Mouse (Mus musculus) midbrain, embryonic 12.5 days (tissue): ENCODE data around the gene Shisal2b. TPM values are rescaled to one million over a fixed set of nuclear protein-coding genes. Genes with fewer than 3 reads are reported as not detected.
"Not testable (repeated sequence)": the region's sequence is repeated elsewhere in the genome, so short reads cannot be mapped to it uniquely, and the experiment has no call there.

Experiments
- ATAC-seq: fragments of 200-750 bp; cut with Nextera tagmentation; 2 replicates; pipeline ENCODE4 v1.8.0; 2017; ENCODE audit warnings: low read depth, moderate TSS enrichment, moderate library complexity; ENCODE audit not compliant: low FRiP score
- H3K27ac ChIP-seq: fragments of 300-500 bp; sonication (generic); replicated peaks from 2 replicates; pipeline ENCODE4 v1.5.1; 2016; ENCODE audit warnings: mild to moderate bottlenecking
- H3K27me3 ChIP-seq: fragments of 300-500 bp; sonication (generic); 2 replicates; pipeline ENCODE4 v1.6.1; 2016; ENCODE audit warnings: mild to moderate bottlenecking
- H3K36me3 ChIP-seq: fragments of 300-500 bp; sonication (generic); 2 replicates; pipeline ENCODE4 v1.6.1; 2016
- H3K4me1 ChIP-seq: fragments of 300-500 bp; sonication (generic); 2 replicates; pipeline ENCODE4 v1.6.1; 2016
- H3K4me2 ChIP-seq: fragments of 300-500 bp; sonication (generic); replicated peaks from 2 replicates; pipeline ENCODE4 v1.6.1; 2016; ENCODE audit warnings: mild to moderate bottlenecking, moderate library complexity
- H3K4me3 ChIP-seq: fragments of 300-500 bp; sonication (generic); 2 replicates; pipeline ENCODE4 v1.5.1; 2016; ENCODE audit warnings: mild to moderate bottlenecking
- H3K9ac ChIP-seq: fragments of 300-500 bp; sonication (generic); replicated peaks from 2 replicates; pipeline ENCODE4 v1.6.1; 2016; ENCODE audit warnings: mild to moderate bottlenecking, moderate library complexity
- H3K9me3 ChIP-seq: fragments of 300-500 bp; sonication (generic); 2 replicates; pipeline ENCODE4 v1.6.1; 2016; ENCODE audit warnings: mild to moderate bottlenecking
- WGBS: fragments of 180-500 bp; shearing (Covaris S2); methylation state at CpG from one replicate; pipeline ENCODE4 v1.1.7; 2016; 5-methylcytosine and 5-hydroxymethylcytosine counted together
- polyA plus RNA-seq: library from polyadenylated mRNA; unstranded; fragments of >200 nt; fragmentation: Nextera tagmentation; extraction: Ambion mirVana; gene quantifications from 2 replicates; pipeline ENCODE4 v1.2.1, GENCODE M21; 2016

Gene Shisal2b
- polyA plus RNA-seq, result 0.50 and 0.65 TPM in 2 replicates

DNA sequence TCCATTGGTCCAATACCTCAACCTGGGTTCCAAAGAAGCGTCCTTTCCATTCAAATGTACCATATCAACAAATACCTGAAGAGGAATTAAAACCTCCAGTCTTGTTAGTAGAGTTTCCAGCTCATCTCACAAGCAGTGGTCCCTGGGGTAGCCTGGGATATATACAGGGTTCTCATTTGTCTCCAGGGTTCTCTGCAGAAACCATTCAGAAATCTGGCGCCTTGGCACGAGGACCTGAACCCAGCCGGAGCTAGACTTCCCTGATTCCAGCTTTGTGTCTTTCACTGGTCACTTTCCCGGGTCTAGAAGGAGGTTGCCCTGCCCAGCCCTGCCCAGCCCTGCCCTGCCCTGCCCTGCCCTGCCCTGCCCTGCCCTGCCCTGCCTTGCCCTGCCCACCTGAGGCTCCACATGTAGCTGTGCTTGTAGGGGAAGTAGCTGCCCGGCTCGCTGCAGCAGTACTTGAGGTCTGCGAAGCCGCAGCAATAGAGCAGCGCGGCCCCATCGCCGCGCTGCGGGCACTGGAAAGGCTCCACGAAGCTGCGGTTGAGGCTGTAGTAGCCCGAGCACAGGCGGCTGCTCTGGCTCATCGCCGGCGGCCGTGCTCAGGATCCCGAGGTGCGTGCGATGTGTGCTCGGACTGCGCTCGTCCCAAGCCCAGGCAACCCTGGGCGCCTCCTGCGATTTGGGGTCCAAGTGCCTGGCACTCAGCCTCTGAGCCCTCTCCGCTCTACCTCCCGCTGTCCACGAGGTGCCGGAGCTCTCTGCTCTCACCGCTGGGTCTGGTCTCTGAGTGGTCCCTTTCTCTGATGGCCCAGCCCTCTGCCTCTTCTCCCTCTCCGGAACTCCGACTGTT is at the start of gene Shisal2b:
Gene Shisal2b, minus strand, starts transcription at position 767 of the 853 bp plus-strand sequence.
- Histone ChIP-seq H3K4me3 (peak within 1 kb of the TSS; percentile 51), H3K4me1 (peaks cover 4% of the 10 kb centered on the region; the same call in 1 of the 2 replicates), H3K4me2 (peak within 1 kb of the TSS; percentile 93), H3K27ac (no peak within 1 kb of the TSS), H3K9me3 (no peaks in the 10 kb centered on the region), H3K36me3 (no peaks in the 10 kb centered on the region), H3K9ac (peak within 1 kb of the TSS; percentile 64), H3K27me3 (peaks cover 29% of the 10 kb centered on the region)
- peak; percentile 92 for ATAC-seq
- WGBS, result 5% methylated on average over 38 of the region's 38 CpGs

DNA sequence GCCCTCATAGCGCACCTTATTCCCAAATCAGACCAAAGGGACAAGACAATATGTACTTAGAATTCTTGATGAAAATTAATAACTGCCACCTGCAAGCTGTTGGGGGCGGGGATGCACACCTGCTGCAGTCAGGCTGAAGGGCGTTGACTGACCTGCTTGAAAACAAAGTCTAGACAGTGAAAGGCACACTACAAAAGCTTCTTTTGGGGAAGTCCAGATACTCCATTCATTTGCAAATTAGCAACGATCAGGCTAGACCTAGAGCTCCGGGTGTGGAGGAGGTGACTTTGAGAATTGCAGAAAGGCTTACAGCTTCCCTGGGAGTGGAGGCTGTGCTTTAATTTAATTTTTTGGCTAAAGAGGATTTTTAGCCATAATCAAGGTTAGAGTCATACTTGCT is 47.9 kb upstream of the Shisal2b start:
- H3K9me3 ChIP-seq, ATAC-seq, H3K27ac ChIP-seq, H3K36me3 ChIP-seq, H3K27me3 ChIP-seq, H3K4me3 ChIP-seq, H3K9ac ChIP-seq, H3K4me2 ChIP-seq, H3K4me1 ChIP-seq: not testable (repeated sequence)
- WGBS, result 50% methylated on average over 5 of the region's 5 CpGs

DNA sequence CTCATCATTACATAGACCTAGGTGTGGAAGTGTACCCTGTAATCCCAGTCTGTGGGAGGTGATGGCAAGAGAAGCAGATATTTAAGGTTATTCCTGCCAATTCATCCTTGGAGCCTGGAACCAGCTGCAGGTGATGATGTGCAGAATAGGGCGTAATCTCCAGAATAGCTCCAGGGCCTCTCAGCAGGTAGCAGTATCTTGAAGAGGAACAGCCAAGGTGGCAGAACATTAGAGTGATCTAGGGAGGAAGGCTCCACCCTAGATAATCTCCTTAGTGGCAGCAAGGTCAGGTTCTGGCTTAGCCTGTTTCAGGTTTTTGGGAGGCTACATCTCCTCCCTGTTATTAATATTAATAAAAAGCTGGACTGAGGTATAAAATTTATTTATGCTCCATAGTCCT is 47.3 kb upstream of the Shisal2b start:
- H3K4me3 ChIP-seq, ATAC-seq, H3K9ac ChIP-seq, H3K27me3 ChIP-seq, H3K4me2 ChIP-seq, H3K9me3 ChIP-seq, H3K36me3 ChIP-seq, H3K27ac ChIP-seq, H3K4me1 ChIP-seq: not testable (repeated sequence)
- WGBS, result 97% methylated on average over 1 of the region's 1 CpGs

DNA sequence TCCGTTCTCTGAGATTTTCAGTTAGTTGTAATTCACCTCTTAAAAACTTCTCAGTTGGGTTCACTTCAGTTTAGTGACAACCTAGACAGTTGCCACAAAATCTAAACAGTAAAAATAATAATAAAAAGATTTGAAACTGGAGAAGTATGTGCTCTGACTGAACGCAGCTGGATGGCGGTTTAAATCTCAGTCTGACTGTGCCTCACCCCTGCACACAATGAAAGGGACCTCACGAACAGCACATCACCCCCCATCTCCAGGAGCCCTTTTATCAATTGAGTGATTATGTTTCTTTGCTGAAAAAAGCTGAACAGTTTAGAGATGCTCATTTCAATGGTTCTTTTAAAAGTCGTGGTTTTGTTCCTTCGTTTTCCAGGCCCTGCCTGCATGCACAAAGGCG is 45.0 kb upstream of the Shisal2b start:
- Histone ChIP-seq H3K27me3 (no peaks in the 10 kb centered on the region), H3K27ac (no peak overlapping the region), H3K9me3 (no peaks in the 10 kb centered on the region), H3K4me2 (no peak overlapping the region), H3K36me3 (no peaks in the 10 kb centered on the region), H3K4me3 (no peak overlapping the region), H3K9ac (no peak overlapping the region), H3K4me1 (0 out of 2 replicates have a peak, but pooled peaks cover 4% of the 10 kb centered on the region)
- WGBS, result 40% methylated on average over 7 of the region's 7 CpGs
- no peak for ATAC-seq

DNA sequence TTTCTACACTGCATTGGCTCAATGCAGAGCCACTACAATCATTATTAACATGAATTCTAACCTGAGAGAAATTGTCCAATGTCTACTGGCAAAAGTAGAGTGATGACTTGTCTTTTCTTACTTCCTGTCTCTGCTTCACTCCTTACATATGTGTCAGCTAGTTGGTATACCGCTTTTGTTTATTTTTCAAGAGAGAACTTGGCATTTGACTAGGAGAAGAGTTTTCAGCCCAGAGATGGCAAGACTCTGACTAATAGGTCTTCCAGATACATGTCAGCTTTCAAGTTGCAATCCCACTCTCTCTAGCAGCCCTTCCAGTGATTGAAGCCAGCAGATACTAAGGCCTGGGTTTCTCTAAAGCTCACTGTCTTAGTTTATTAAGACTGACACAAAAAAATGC is 31.1 kb upstream of the Shisal2b start:
- Histone ChIP-seq H3K36me3 (no peaks in the 10 kb centered on the region), H3K4me2 (no peak overlapping the region), H3K9me3 (no peaks in the 10 kb centered on the region), H3K27me3 (no peaks in the 10 kb centered on the region), H3K9ac (no peak overlapping the region), H3K4me1 (no peaks in the 10 kb centered on the region), H3K4me3 (no peak overlapping the region), H3K27ac (no peak overlapping the region)
- 84% methylated on average over 1 of the region's 1 CpGs for WGBS
- ATAC-seq, result no peak

DNA sequence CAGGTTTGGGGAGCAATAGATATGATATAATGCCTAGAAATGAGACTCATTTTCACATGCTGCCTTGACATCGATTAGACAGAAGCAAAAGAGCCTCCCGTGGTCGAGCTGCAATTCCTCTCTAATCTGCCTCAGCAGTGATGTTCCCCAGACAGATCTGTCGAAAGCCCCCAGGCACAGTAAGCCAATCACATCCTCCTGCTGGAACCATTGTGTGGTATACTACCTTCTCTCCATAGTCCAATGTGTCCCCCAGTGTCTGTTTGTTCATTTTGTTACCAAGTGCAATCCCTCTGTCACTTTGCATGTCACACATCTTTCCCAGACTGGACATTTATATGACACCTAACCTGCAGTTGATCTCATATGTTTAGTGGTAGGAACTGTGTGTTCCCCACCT is 28.6 kb upstream of the Shisal2b start:
- 0 out of 2 replicates have a peak, but pooled peaks have one; percentile 19 for ATAC-seq
- Histone ChIP-seq H3K9ac (no peak overlapping the region), H3K4me1 (no peaks in the 10 kb centered on the region), H3K9me3 (no peaks in the 10 kb centered on the region), H3K36me3 (no peaks in the 10 kb centered on the region), H3K27me3 (no peaks in the 10 kb centered on the region), H3K4me3 (no peak overlapping the region), H3K4me2 (no peak overlapping the region), H3K27ac (no peak overlapping the region)
- WGBS, result 60% methylated on average over 4 of the region's 4 CpGs

DNA sequence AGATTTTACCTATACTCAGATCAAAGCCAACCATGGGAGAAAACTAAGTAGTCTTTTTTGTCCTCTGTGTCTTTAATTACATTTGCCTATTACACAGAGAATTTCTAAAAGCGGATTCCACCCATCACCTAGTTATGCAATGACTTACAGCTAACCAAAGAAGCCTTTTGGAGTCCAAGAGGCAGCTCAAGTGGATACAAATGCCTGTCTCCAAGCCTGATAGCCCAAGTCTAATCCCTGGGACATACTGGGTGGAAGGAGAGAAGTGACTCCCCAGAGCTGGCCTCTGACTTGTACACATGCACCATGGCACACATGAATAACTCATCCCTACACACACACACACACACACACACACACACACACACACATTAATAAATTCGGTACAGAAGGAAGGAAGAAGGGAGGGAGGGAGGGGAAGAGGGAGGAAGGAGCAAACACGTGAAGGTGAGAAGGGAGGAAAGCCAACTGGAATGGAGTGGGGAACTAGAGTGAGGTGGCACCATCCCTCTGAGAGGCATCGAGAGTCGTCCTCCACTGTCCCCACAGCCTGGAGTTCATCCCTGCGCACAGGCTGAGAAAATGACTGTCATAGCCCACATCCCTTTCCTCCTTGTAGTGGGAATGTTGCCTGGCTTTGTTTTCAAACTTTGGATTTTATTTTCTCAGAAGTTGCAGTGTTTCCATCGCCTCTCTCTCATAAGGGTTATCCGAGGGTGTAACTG is 22.8 kb upstream of the Shisal2b start:
- H3K27ac ChIP-seq, result no peak overlapping the region
- no peaks in the 10 kb centered on the region for H3K9me3 ChIP-seq
- no peak overlapping the region for H3K4me3 ChIP-seq
- no peak for ATAC-seq
- H3K36me3 ChIP-seq, result no peaks in the 10 kb centered on the region
- 84% methylated on average over 8 of the region's 8 CpGs for WGBS
- H3K27me3 ChIP-seq, result no peaks in the 10 kb centered on the region
- no peak overlapping the region for H3K4me2 ChIP-seq
- no peak overlapping the region for H3K9ac ChIP-seq
- H3K4me1 ChIP-seq, result peaks cover 6% of the 10 kb centered on the region; the same call in 1 of the 2 replicates

DNA sequence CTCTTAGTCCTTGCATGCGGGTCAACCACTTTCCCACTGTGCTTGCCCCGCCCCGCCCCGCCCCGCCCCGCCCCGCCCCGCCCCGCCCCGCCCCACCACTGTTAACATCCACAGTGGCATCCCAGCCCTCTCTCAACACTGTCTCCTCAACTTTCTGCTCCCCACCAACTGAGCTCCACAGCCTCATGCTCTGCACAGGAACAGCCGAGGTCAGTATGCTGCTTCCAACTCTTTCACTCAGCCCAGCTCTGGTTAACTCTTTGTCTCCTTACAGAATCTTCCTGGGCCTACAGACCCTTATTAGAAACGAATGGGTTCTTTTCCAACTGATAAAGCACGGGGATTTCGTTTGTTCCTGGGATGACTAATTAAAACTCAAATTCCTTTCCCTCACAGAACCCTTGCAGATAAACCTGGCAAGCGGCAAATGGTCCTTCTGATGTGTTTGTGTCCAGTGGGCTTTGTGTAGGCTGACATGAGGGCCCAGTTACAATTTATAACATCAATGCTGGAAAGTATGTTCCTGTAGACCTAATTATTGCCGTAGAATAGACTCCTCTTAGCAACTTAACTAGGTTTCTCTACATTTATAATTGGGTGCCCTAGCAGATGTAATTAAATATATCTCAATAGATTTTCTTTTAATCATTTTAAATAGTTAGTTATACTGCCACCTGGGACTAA is 20.0 kb upstream of the Shisal2b start:
- ATAC-seq, result peak; percentile 64; the same call in 1 of the 2 replicates
- WGBS, result 36% methylated on average over 16 of the region's 16 CpGs
- peaks cover 6% of the 10 kb centered on the region; the same call in 1 of the 2 replicates for H3K4me1 ChIP-seq

DNA sequence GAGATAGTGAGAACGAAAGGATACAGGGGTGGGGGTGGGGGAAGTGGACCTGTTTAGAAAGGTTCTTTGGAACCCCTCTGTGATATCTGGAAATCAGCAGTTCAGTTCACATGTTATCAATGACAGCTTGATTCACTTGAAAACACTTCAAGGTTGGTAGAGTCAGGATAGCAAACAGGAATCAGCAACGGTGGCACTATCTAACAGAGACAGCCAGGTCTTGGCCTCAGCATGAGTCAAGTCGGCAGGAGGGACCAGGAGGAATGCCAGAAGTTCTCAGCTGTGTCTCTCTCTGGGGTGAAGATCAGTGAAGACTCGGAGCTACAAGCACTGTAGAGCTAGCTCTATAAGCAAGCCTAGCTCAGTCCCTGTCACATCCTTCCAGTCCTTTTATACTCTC is 14.8 kb upstream of the Shisal2b start:
- no peaks in the 10 kb centered on the region for H3K9me3 ChIP-seq
- H3K36me3 ChIP-seq, result no peaks in the 10 kb centered on the region
- H3K4me3 ChIP-seq, result no peak overlapping the region
- H3K9ac ChIP-seq, result no peak overlapping the region
- H3K4me2 ChIP-seq, result no peak overlapping the region
- WGBS, result 82% methylated on average over 4 of the region's 4 CpGs
- no peak overlapping the region for H3K27ac ChIP-seq
- ATAC-seq, result no peak
- no peaks in the 10 kb centered on the region for H3K27me3 ChIP-seq
- H3K4me1 ChIP-seq, result peaks cover 4% of the 10 kb centered on the region; the same call in 1 of the 2 replicates

More for the DNA sequence above, 20.0 kb upstream of the Shisal2b start:
- Histone ChIP-seq H3K9me3 (no peaks in the 10 kb centered on the region), H3K27me3 (no peaks in the 10 kb centered on the region), H3K9ac (no peak overlapping the region), H3K27ac (no peak overlapping the region), H3K36me3 (no peaks in the 10 kb centered on the region), H3K4me2 (no peak overlapping the region), H3K4me3 (no peak overlapping the region)

DNA sequence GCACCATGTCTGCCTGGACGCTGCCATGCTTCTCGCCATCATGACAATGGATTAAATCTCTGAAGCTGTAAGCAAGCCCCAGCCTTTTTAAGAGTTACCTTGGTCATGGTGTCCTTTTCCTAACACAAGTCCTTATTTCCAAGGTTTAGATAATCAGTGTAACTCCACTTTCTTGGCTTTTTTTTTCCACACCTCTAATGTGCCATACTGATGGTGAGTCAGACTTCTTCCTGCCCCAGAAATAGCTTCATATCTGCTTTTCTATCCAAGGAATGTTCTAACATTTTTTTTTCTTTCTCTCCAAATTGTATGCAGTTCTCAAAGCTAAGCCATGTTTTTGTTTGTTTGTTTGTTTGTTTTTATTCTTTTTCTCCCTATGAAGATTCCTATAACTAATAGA is 6.2 kb upstream of the Shisal2b start:
- Histone ChIP-seq H3K9ac (no peak overlapping the region), H3K4me2 (no peak overlapping the region), H3K4me1 (no peaks in the 10 kb centered on the region), H3K36me3 (no peaks in the 10 kb centered on the region), H3K4me3 (no peak overlapping the region), H3K9me3 (no peaks in the 10 kb centered on the region), H3K27ac (no peak overlapping the region), H3K27me3 (no peaks in the 10 kb centered on the region)
- ATAC-seq, result no peak
- WGBS, result 90% methylated on average over 2 of the region's 2 CpGs

DNA sequence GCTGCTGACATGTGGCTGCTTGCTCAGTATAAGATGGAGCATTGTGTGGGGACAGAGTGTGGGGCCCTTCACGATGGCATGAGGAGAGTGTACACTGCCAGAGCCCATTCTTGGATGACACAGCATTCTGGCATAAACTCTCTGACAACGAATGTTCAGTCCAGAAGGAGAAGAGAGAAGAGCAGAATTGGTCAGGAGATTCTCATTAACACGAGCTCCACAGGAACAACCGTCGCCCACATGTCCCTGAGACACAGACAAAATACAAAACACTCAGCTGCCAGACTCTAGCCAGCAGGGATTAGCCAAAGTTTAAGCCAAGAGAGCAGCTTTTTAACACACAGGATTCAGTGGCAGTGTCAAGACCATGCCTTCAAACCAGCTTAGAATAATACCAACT is 3.0 kb upstream of the Shisal2b start:
- no peak for ATAC-seq
- Histone ChIP-seq H3K9ac (no peak overlapping the region), H3K27me3 (peaks cover 26% of the 10 kb centered on the region), H3K36me3 (no peaks in the 10 kb centered on the region), H3K9me3 (no peaks in the 10 kb centered on the region), H3K4me2 (no peak overlapping the region), H3K27ac (no peak overlapping the region), H3K4me3 (no peak overlapping the region), H3K4me1 (peaks cover 4% of the 10 kb centered on the region; the same call in 1 of the 2 replicates)
- WGBS, result 83% methylated on average over 5 of the region's 5 CpGs

DNA sequence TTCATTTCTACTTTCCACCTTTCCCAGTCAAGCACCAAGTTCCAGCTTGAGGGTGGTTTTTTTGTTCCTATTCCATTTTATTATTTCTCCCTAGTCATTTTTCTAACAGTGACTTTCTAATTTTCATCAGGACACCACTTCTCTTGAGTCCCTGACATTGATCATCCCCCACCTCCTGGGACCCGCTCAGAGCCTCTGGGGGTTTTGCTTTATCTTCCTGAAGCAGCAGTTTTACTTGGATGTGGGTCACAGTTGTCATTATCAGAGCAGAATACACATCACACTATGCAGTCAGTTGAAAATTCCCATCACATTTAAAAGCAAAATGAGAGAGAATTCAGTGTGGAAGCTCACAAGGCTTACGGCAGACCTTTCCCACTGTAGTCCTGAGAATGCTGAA is 10.0 kb downstream of the Shisal2b start:
- 86% methylated on average over 2 of the region's 2 CpGs for WGBS
- no peak overlapping the region for H3K4me3 ChIP-seq
- no peaks in the 10 kb centered on the region for H3K27me3 ChIP-seq
- H3K9ac ChIP-seq, result no peak overlapping the region
- H3K36me3 ChIP-seq, result no peaks in the 10 kb centered on the region
- no peaks in the 10 kb centered on the region for H3K4me1 ChIP-seq
- H3K4me2 ChIP-seq, result no peak overlapping the region
- no peak for ATAC-seq
- no peaks in the 10 kb centered on the region for H3K9me3 ChIP-seq
- H3K27ac ChIP-seq, result no peak overlapping the region
